Mouse (Mus musculus) liver, adult 2 months (tissue): ENCODE measurements around the gene Lysmd2. TPM values are rescaled to one million over a fixed set of nuclear protein-coding genes. Genes with fewer than 3 reads are reported as not detected.
A peak's percentile ranks its signal among the peaks of the same experiment; 100 is the strongest.
"Not testable (repeated sequence)": the region's sequence is repeated elsewhere in the genome, so short reads cannot be mapped to it uniquely, and the experiment has no call there.

Experiments used
- DNase-seq: peaks from one replicate; pipeline ENCODE4 v3.0.0-alpha.2; 2011; ENCODE audit warnings: low read depth, low spot score; ENCODE audit errors: extremely low read depth
- H3K27ac ChIP-seq: fragments of 200-500 bp; replicated peaks from 2 replicates; pipeline ENCODE4 v1.5.1; 2012; ENCODE audit warnings: low read depth, mild to moderate bottlenecking, control low read depth, inconsistent platforms, low read length; ENCODE audit not compliant: insufficient read depth
- H3K27me3 ChIP-seq: fragments of 200-500 bp; 2 replicates; pipeline ENCODE4 v1.6.1; 2012; ENCODE audit warnings: mild to moderate bottlenecking, moderate library complexity, low read length, inconsistent platforms; ENCODE audit not compliant: control insufficient read depth, insufficient read depth
- H3K36me3 ChIP-seq: fragments of 200-500 bp; 2 replicates; pipeline ENCODE4 v1.6.1; 2012; ENCODE audit warnings: low read length, inconsistent platforms; ENCODE audit not compliant: control insufficient read depth, insufficient read depth
- H3K4me1 ChIP-seq: fragments of 200-500 bp; 2 replicates; pipeline ENCODE4 v1.6.1; 2011; ENCODE audit warnings: low read length; ENCODE audit not compliant: control insufficient read depth, insufficient read depth
- H3K4me3 ChIP-seq: fragments of 200-500 bp; 2 replicates; pipeline ENCODE4 v1.5.1; 2011; ENCODE audit warnings: low read depth, mild to moderate bottlenecking, control low read depth, low read length, moderate library complexity; ENCODE audit not compliant: insufficient read depth
- H3K79me2 ChIP-seq: fragments of 200-500 bp; 2 replicates; pipeline ENCODE4 v1.6.1; 2012; ENCODE audit warnings: inconsistent platforms, mild to moderate bottlenecking, low read length, moderate library complexity; ENCODE audit not compliant: control insufficient read depth, insufficient read depth
- H3K9ac ChIP-seq: fragments of 200-500 bp; 2 replicates; pipeline ENCODE4 v1.6.1; 2012; ENCODE audit warnings: low read depth, mild to moderate bottlenecking, control low read depth, inconsistent platforms, low read length
- CTCF ChIP-seq: fragments of 200-500 bp; IDR thresholded peaks from 2 replicates; pipeline ENCODE4 v1.5.1; 2011; ENCODE audit warnings: low read depth, low read length, control low read depth
- POLR2A ChIP-seq: fragments of 200-500 bp; IDR thresholded peaks from 2 replicates; pipeline ENCODE4 v1.6.1; 2011; ENCODE audit warnings: low read length, control low read depth; ENCODE audit not compliant: insufficient read depth; ENCODE audit errors: extremely low read depth
- WGBS: fragments of 180-500 bp; shearing (Covaris S2); methylation state at CpG from one replicate; pipeline ENCODE4 v1.1.7; 2018; 5-methylcytosine and 5-hydroxymethylcytosine counted together
- polyA plus RNA-seq: library from polyadenylated mRNA; depleted of rRNA; stranded (reverse); fragments of >200 nt; gene quantifications from 2 replicates; pipeline ENCODE4 v1.2.3, GENCODE M21; 2012
- total RNA-seq: library from RNA; depleted of rRNA; stranded (reverse); fragments of >200 nt; gene quantifications from 2 replicates; pipeline ENCODE4 v1.2.3, GENCODE M21; 2014

Gene Lysmd2
- total and polyA plus RNA-seq, 2 experiments: 1.7 to 1.8 TPM

GRCm38 (mm10) chr9:75609505-75609904 lies 16.0 kb upstream of the Lysmd2 start:
- Histone ChIP-seq H3K27me3 (peaks cover 14% of the 10 kb centered on the region), H3K9ac (no peak overlapping the region), H3K4me3 (no peak overlapping the region), H3K4me1 (no peaks in the 10 kb centered on the region), H3K27ac (no peak overlapping the region), H3K36me3 (no peaks in the 10 kb centered on the region), H3K79me2 (no peaks in the 10 kb centered on the region)
- TF ChIP-seq CTCF (no peak), POLR2A (no peak)
- DNase-seq: no peak
- WGBS: 48% methylated on average over 1 of the region's 1 CpGs

- Histone ChIP-seq H3K36me3 (no peaks in the 10 kb centered on the region), H3K79me2 (no peaks in the 10 kb centered on the region), H3K27ac (no peak overlapping the region), H3K9ac (no peak overlapping the region), H3K4me3 (no peak overlapping the region), H3K27me3 (peaks cover 14% of the 10 kb centered on the region), H3K4me1 (no peaks in the 10 kb centered on the region)
- WGBS: 37% methylated on average over 16 of the region's 16 CpGs
- no peak for DNase-seq
- no peak for TF ChIP-seq POLR2A
Observed at GRCm38 (mm10) chr9:75609965-75610364, 15.6 kb upstream of the Lysmd2 start.

GRCm38 (mm10) chr9:75610571-75611493 lies 14.7 kb upstream of the Lysmd2 start, which contains the start of gene Tmod2:
Tmod2 (minus strand) TSS chr9:75611325.
- TF ChIP-seq POLR2A: no peak
- Histone ChIP-seq H3K36me3 (no peaks in the 10 kb centered on the region), H3K27ac (no peak within 1 kb of the TSS), H3K9ac (no peak within 1 kb of the TSS; the same call in 1 of the 2 replicates), H3K27me3 (peaks cover 14% of the 10 kb centered on the region), H3K4me3 (peak within 1 kb of the TSS; percentile 54; the same call in 1 of the 2 replicates), H3K4me1 (no peaks in the 10 kb centered on the region), H3K79me2 (no peaks in the 10 kb centered on the region)
- WGBS: 3% methylated on average over 74 of the region's 74 CpGs
- no peak for DNase-seq

- TF ChIP-seq POLR2A (no peak), CTCF (no peak)
- H3K27ac ChIP-seq: no peak overlapping the region
- H3K4me3 ChIP-seq: no peak overlapping the region
- no peak overlapping the region for H3K9ac ChIP-seq
- no peaks in the 10 kb centered on the region for H3K36me3 ChIP-seq
- H3K27me3 ChIP-seq: no peaks in the 10 kb centered on the region
- no peak for DNase-seq
- H3K4me1 ChIP-seq: no peaks in the 10 kb centered on the region
- H3K79me2 ChIP-seq: no peaks in the 10 kb centered on the region
- WGBS: 74% methylated on average over 3 of the region's 3 CpGs
Observed at GRCm38 (mm10) chr9:75616560-75616959, 9.0 kb upstream of the Lysmd2 start.

- TF ChIP-seq POLR2A (no peak), CTCF (no peak)
- no peaks in the 10 kb centered on the region for H3K36me3 ChIP-seq
- no peaks in the 10 kb centered on the region for H3K27me3 ChIP-seq
- H3K4me3 ChIP-seq: no peak overlapping the region
- no peak overlapping the region for H3K9ac ChIP-seq
- no peak for DNase-seq
- no peaks in the 10 kb centered on the region for H3K4me1 ChIP-seq
- no peaks in the 10 kb centered on the region for H3K79me2 ChIP-seq
- H3K27ac ChIP-seq: no peak overlapping the region
- WGBS: 93% methylated on average over 6 of the region's 6 CpGs
Observed at GRCm38 (mm10) chr9:75618836-75619400, 6.6 kb upstream of the Lysmd2 start.

- not testable (repeated sequence) for H3K4me3 ChIP-seq, H3K79me2 ChIP-seq, H3K27ac ChIP-seq, H3K4me1 ChIP-seq, H3K36me3 ChIP-seq, DNase-seq, H3K27me3 ChIP-seq, H3K9ac ChIP-seq
- WGBS: 94% methylated on average over 2 of the region's 2 CpGs
Observed at GRCm38 (mm10) chr9:75619761-75620160, 5.8 kb upstream of the Lysmd2 start.
